Mouse (Mus musculus) embryo, embryonic 11 days (tissue): ENCODE data around the gene Aebp2.
"Not testable (repeated sequence)": the region's sequence is repeated elsewhere in the genome, so short reads cannot be mapped to it uniquely, and the experiment has no call there.

Experiments
- DNase-seq: peaks from one replicate; pipeline ENCODE4 v3.0.0-alpha.2; 2015

The Aebp2 gene

GRCm38 (mm10) chr6:140622391-140623225 is at the start of gene Aebp2:
TSS of gene Aebp2 (plus strand) at chr6:140622663.
- no peak for DNase-seq

DNA sequence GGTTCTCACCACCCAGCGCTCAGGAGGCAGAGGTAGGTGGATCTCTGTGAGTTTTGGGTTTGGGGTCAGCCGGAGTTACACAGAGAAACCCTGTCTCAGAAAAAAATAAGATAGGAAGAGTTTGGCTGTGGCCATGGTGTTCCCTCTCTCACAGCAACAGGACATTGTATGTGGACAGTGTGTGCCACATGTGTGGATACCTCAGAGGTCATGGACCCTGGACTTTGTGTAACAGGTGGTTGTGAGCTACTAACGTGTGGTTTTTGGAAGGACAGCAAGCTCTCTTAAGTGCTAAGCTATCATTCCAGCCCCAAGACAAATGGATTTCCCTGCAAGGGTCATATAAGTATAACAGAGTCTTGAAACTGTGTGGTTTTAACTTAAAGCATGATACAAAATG is 47.5 kb upstream of the Aebp2 start:
- no peak for DNase-seq

GRCm38 (mm10) chr6:140576133-140576532 is 46.3 kb upstream of the Aebp2 start:
- DNase-seq, result no peak

- DNase-seq, result no peak
These were observed 45.3 kb upstream of the Aebp2 start for GRCm38 (mm10) chr6:140576961-140577821.

- no peak for DNase-seq
These were observed 44.7 kb upstream of the Aebp2 start for GRCm38 (mm10) chr6:140577822-140578170.

- not testable (repeated sequence) for DNase-seq
These were observed 43.5 kb upstream of the Aebp2 start for GRCm38 (mm10) chr6:140578985-140579384.

- DNase-seq, result no peak
These were observed 42.3 kb upstream of the Aebp2 start for GRCm38 (mm10) chr6:140580170-140580569.

DNA sequence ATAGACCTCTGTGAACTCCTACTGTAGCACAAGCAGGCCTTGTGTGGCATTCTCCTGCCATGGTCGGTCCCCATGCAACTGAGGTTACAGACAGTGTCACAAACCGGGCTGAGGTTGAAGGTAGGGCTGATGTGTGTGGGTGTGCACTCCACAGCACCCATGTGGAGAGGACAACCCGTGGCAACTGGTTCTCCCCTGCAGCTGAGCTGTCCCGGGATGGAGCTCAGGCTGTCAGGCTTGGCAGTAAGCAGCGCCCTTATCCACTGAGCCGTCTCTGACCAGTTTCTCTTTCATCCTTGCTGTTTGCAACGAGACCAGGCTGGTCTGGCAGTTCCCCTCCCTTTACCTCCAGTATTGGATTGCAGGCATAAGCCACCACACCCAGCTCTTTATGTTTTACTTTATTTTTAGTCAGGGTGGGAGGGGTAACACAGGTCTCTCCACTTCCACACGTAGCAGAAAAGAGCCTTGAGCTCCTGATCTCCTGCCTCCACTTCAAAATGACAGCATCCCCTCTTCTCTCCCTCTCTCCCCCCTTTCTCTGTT is 35.7 kb upstream of the Aebp2 start:
- DNase-seq, result no peak

- DNase-seq, result no peak
These were observed 31.1 kb upstream of the Aebp2 start for GRCm38 (mm10) chr6:140591331-140591730.

DNA sequence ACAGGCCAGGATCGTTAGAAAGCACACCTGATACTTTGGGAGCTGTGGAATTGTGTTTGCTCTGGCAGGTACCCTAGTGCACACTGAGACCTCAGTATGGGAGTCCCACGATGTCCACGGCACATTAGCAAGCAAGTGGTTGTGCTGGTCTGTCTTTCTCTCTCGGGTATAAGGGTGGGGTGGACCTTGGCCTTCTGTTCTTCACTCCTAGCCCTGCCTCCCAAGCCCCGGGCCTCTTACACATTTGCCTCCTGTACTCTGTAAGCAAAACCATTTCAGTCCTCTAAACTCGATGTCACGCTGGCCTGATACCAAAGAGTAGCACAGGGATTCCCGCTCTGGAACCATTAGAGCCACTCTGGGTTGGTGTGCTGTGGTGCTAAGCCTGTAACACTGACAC is 29.8 kb upstream of the Aebp2 start:
- DNase-seq, result no peak

GRCm38 (mm10) chr6:140593420-140594170 is 28.9 kb upstream of the Aebp2 start:
- no peak for DNase-seq

GRCm38 (mm10) chr6:140595551-140595950 is 26.9 kb upstream of the Aebp2 start:
- DNase-seq, result not testable (repeated sequence)

DNA sequence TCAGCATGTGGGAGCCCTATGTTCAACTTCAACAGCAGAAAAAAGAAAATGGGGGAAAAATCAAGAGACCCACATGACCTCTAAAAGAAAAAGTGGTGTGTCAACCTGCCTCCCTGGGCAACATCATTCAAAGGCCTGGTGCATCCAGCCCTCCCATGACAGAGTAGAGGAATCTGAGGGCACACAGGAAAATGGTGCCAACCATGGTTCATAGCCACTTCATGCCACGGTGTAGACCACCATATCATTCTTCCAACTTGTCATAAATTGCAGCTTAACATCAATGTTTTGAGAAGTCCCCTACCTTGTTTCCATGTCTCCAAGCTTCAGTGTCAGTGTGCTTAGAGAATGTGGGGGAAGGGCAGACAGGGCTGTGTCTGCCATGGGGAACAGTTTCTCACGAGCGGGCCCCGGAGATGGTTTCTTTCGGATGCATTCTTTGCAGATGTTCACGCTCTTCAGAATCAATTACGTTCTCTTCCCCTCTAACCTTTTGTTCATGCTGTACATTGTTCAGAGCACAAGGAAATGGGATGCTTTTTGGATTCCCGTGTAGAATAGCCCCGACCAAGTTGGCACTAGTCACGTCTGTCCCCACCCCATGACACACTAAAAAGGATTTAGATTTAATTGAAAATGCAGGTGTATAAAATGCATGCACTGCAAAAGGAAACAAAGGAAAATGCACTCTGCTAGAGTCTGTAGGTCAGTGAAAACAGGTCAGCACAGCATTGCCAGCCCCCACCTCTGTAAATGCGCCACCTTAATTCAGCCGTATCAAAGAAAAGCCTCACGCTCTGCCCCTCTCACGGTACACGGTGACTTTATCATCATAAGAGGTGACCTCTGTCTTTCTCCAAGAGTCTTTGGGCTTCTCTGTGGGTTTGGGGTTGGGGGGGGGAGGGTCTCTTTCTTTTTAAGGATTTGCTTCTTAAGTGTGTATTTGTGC is 24.8 kb upstream of the Aebp2 start:
- DNase-seq, result no peak

DNA sequence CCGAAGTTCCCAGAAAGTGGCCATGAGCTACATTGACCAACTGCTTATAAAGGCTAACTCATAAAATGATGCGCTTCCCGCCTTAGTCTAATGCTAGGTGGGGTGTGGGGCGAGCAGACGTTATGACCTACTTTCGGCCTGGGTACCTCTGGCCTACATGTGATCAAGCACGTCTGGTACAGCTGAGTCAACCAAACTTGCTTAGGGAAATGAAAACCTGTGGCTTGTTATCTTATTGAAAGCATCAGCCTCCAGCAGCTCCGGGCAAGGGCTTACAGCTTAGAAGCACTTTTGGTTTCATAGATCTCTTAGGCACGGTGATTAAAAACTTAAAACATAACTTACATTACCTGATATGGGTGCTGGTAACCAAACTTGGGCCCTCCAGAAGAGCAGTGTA is 23.9 kb upstream of the Aebp2 start:
- no peak for DNase-seq

DNA sequence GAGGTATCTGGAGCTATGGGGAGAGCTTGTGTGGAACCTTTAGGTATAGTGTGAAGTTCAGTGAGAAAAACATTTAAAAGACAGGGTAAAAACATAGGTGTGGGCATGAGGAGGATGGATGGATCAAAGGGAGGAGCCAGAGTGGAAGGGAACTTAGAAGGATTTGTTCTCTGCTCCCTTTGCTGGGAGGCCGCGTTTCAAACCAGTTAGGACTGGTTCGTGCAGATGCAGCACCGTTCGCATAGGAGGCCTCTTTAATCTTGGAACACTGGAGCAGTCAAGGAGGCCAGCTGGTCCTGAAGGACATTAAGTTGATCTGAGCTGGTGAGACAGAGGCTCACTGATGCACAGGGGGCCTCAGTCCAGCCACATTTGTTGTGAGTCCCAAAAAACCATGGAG is 23.1 kb upstream of the Aebp2 start:
- DNase-seq, result no peak

GRCm38 (mm10) chr6:140600671-140601070 is 21.8 kb upstream of the Aebp2 start:
- DNase-seq, result not testable (repeated sequence)

- DNase-seq, result no peak
These were observed 21.3 kb upstream of the Aebp2 start for GRCm38 (mm10) chr6:140601175-140601574.

- DNase-seq, result peak; percentile 50
These were observed 19.1 kb upstream of the Aebp2 start for GRCm38 (mm10) chr6:140603228-140603944.

GRCm38 (mm10) chr6:140605173-140605572 is 17.3 kb upstream of the Aebp2 start:
- not testable (repeated sequence) for DNase-seq

DNA sequence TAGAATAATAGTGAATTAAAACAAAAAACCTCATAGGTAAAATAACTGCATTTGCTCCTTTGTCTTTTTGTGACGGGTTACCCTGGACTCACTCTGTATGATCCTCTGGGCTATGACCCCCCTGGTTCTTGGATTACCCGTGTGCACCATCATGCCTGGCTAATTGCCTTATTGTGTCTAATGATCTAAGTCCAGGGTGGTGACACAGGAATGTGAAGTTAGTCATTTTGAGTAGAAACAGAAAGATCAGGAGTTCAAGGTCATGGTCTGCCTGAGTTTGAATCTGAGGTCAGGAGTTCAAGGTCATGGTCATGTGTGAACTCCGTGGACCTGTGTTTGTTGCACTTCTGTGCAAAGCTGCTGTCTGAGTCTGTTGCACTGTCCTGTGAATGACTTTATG is 16.7 kb upstream of the Aebp2 start:
- DNase-seq, result no peak

GRCm38 (mm10) chr6:140606534-140606933 is 15.9 kb upstream of the Aebp2 start:
- peak; percentile 25 for DNase-seq
